Mouse (Mus musculus) small intestine, adult 2 months (tissue): ENCODE measurements around the gene Ubtf.

ENCODE experiments used
- CTCF ChIP-seq: fragments of 200-500 bp; IDR thresholded peaks from 2 replicates; pipeline ENCODE4 v1.5.1; 2012; ENCODE audit warnings: low read depth, mild to moderate bottlenecking, control low read depth, inconsistent platforms, low read length, moderate library complexity, mixed read lengths; ENCODE audit not compliant: insufficient replicate concordance, insufficient read length; ENCODE audit errors: extremely low read depth
- POLR2A ChIP-seq: fragments of 200-500 bp; IDR thresholded peaks from 2 replicates; pipeline ENCODE4 v1.6.1; 2012; ENCODE audit warnings: low read depth, mild to moderate bottlenecking, control low read depth, inconsistent platforms, low read length, moderate library complexity

GRCm38 (mm10) chr11:102311966-102312365 lies 7.6 kb downstream of the Ubtf start:
- TF ChIP-seq CTCF, result no peak
- no peak for TF ChIP-seq POLR2A
